Mouse (Mus musculus) urinary bladder, postnatal 25 days (tissue): ENCODE results near the gene Pax8.

Source experiments
- DNase-seq: peaks from one replicate; pipeline ENCODE4 v3.0.0; 2022; ENCODE audit warnings: low spot score

Gene Pax8

DNA sequence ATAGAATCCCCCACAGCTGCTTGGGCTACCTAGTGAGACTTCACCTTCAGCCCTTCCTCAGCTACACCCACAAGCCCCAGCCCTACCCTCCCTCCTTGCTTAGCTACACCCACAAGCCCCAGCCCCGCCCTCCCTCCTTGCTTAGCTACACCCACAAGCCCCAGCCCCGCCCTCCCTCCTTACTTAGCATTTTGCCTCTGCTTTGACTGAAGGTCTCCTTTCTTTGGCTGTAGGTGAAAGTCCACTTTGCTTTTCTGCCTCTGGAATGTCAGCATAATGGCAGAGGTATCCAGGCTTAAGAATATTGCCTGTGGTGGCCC, 14.6 kb downstream of the Pax8 start:
- DNase-seq: no peak

DNA sequence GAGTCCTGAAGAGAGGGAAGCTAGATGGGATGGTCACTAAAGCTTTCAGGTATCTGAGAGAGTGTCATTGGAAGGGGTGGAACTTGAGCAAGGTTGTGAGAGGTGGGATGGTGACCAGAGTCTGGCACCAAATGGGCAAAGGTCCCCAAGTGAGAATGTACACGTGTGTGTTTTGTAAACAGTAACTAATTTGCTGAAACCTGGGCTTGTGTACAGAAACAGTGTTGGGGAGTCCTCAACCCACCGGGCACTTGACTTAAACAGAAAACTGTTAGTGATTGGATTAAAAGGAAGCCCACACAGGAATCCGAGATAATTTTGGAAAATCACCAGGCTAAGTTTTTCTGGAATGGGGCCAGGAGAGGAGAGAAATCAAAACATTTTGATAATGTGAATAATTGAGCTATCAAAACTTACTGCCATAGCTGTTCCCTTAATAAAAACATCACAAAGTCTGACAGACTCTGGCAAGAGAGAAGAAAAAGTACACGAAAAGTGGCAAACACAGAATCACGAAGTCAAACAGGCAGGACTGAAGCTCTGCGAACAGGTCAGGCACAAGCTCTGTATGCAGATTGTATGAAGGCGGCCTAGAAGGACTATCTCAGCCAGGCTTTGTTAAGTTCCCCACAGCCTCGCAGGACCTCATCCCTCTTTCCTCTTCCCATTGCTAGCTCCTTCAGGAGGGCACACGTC, 15.1 kb downstream of the Pax8 start:
- DNase-seq: no peak

DNA sequence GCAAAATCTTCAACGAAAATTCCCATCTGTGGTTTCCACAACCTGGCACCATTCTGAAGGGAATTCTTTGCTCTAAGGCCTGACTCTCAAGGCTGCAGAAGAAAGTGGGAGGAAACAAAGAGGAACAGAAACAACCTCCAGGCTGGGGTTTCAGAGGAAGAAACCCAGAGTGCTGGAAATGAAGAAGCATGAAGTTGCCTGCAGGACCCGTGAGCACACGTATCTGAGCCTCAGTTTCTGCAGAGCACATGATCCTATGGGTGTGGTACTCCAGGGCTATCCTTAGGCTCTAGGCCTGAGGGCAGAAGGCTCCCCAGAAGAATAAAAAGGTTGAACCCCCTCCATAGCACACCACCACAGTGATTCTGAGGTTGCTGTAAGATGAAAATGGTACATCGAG, 18.6 kb downstream of the Pax8 start:
- DNase-seq: no peak

DNA sequence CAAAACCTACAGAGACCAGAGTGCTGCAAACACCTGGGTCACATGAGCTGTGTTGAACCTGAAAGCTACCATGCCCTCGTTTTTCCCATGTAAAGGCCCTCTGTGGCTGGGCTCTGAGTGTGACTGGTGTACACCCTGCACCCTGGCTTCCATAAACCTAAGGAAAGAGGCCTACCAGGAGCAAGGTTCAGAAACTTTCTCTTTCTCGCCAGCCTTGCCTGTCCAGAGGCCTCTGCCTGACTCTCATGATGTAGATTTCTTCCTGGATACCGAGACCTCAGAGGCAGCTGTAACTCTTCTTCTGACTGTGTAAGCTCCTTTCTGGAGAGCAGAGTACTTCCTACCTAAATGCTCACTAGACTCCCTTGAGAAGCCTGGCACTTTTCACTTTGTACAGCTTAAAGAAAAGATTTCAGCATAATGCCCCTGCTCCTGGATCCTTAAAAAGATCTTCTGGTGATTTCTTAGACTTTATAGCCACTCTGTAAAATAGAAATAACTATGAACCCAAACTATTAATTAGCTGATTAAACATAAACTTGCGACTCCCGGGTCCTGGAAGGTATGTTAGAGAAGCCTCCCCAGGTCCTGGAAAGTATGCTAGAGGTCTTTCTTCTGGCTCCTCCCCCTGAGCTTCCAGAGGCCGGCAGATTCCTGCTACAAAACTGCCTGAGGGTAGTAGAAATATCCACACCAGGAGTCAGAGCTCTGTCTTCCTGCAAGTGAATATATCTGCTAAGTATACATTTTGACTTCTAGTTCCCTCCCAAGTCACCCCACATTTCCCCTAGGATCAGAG, 20.1 kb downstream of the Pax8 start:
- DNase-seq: no peak

DNA sequence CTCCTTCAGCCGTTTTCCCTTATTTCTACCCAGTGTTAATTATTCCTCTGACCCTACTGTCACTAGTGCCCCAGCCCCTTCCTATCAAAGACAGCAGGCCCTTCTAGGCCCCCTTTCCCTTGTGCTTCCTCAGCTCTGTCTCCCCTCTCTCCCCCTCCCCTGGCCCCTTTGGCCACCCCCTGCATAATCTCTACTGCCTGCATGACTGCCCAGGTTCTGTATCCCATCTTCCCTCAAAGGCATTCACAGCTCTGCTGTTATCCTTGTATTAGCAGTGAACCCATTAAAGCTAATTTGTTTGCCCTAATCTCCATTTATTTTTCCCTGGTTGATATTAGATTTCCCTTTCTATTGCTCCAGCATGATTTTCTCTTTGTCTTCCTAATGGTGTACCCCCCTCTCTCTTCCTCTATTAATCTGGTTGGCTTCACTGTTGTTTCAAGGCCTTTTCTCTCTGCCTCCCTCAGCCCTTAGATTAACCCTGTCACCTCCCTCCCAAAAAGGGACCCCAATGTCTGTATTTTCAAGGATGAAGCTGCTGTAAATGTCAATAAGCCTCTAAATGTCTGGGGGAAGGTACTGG, 20.9 kb downstream of the Pax8 start:
- DNase-seq: no peak

DNA sequence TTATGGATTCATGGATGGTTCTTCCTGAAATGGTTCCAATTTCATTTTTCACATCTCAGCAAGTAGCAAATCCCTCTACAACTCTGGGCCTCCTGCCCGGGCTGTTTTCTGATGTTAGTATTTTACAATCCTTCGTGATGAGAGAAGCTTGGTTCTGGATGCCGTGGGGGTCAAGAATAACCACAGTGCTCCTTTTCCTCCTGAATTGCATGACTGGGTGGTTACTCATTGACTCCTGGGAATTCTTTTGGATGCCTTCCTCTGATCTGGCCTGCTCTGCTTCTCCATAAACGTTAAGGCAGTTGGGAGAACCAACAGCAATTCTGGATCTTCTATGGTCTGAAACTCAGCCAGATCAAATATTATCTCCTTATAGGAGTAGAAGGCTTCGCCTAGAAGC, 22.2 kb downstream of the Pax8 start:
- DNase-seq: no peak

DNA sequence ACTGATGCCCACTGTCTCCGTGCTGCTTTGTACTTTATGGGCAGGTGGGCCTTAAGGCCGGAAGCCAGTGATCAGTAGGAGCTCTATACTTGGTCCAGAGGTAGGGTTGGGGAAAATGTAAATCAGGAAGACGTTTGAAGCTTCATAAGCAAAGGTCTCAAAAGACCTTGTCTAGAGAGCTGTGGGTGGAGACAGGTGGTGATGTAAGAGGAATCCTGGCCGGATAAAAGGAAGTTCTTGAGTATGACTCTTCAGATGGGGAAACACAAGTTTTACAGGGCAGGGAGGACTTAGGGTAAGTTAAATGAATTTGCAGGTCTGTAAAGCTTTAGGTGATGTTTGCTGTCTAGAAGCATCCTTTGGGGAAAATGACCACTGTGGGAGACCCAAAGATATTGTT, 26.3 kb downstream of the Pax8 start:
- DNase-seq: no peak

DNA sequence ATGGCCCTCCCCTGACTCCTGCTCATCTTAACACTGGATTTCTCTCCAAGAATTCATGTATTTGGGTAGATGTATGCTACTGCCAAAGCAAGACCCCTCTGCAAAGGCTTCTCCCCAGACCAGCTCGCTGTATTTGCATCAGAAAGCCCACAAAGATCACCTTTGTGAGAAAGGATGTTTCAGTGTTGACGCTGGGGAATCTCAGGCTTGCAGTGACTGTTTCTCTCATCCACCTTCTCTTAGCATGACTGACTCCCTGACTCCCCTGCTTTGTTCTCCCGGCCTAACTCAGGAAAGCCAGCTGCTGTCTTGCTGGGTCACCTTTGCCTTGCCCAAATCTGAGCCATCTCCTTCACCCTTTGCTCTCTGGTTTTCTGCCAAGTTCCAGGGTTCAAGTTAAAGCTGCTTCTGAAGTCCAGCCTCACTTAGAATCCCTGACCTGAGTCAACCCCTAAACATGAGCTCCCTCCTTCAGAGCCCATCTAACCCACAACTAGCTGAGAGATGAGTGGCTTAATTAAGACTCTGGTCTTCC, 32.1 kb downstream of the Pax8 start:
- DNase-seq: no peak

DNA sequence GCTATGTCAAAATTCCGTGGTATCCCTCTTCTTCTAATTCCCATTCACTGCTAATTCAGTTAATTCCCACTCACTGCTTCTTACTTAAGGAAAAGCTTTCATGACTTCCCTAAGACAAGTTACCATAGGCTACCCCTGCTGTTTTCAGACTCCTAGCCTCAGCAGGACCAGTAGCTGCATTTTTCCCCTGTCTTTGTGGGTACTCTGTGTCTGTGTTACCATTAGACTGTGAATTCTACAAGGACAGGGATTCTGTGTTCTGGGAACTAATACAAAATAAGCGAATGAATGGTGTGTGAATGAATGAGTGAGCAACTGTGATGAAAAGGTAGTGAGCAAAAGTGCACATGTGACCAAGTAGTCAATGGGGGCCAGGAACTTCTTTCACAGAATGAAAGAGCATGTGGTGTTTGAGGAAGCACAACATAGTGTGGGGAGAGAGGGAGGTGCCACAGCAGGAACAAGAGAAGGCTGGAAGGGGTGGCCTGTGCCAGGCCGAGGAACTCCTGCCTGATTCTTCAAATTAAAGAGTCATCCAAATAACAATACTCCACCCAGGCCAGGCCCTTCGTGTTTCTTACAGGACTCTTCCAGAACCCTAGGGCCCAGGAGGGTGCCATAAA, 33.0 kb downstream of the Pax8 start:
- DNase-seq: no peak

DNA sequence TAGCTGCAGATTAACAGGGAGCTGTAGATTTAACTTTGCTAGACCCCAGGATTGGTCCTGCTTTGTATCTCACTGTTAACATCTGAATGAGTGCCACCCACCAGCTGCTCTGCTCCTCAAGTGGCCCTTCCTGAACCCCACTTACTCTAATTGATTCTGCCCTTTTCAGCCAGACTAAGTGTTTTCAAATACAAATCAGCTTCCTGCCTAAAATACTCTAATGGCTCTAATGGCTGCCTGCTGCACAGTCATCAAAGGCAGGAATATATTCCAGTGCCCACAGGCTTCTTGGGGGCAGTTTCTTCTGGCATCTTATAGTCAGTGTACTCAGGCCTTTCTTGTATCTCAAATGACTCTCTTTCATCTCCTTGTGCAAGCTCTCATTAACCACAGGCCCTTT, 33.5 kb downstream of the Pax8 start:
- DNase-seq: no peak

DNA sequence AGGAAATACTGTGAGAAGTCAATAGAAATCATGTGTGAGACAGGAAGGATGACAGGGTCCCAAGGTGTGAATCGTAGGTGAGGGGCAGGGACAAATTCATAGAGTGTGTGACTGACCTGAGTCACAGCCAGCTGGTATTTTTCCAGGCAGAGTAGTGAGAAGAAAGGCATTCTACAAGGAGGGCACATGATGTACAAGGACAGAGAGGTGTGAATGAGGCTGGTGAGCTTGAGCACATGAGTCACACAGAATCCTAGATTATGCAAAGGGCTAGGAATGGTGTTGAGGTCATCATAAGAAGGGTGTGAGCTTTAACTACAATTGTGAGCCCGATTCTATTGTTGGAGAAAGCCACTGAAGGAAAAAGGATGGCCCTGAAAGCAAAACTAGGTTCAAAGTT, 35.3 kb downstream of the Pax8 start:
- DNase-seq: no peak

DNA sequence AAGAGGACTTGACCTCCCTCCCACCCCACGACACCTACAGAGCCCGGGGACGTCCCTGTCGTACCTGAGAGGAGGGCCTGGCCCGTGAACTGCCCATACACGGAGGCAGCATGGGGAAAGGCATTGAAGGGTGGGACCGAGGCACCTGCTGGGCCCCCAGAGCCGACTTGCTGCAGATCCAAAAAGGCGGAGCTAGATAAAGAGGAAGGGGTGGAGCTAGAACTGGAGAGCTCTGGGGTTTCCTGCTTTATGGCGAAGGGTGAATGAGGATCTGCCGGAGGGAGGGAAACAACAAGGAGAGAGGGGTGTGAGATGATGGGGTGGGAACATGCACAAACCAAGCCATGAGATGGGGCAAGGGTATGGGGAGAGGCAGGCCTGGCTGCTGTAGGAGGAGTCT, 39.7 kb downstream of the Pax8 start:
- no peak for DNase-seq

DNA sequence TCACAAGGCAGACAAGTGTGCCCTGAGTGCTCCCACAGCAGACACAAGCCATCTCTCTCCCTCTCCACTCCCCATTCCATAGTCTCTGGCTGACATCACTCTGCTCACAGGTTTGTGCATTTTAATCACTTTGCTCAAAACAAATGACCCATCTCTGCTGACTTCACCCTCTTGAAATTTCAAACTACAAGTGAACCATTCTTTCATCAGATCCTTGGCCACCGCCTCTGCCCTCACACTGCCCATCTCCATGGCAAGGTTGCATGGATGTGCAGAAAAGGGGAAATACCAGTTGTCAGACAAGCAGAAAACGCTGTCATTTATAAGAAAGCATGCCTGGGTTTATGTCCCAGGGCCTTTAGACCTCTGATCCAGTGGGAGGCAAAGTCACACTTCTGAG, 40.7 kb downstream of the Pax8 start:
- no peak for DNase-seq

DNA sequence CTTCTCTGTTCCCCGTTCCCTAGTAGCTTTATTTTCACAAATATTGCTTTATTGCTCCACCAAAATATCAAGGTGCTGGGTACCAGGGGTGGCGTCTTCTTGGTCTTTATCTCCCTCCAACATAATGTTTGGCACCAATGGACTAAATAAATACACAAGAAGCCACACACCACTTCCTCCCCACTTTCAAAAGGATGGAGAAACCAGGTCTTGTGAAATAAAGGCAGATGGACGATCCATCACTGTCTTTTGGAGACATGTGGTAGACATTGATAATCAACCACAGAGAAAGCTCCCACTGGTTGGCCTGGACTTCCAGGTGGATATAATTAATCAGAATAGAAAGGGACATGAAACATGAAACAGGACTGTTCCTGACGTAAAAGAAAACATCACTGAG, 45.6 kb downstream of the Pax8 start:
- no peak for DNase-seq

DNA sequence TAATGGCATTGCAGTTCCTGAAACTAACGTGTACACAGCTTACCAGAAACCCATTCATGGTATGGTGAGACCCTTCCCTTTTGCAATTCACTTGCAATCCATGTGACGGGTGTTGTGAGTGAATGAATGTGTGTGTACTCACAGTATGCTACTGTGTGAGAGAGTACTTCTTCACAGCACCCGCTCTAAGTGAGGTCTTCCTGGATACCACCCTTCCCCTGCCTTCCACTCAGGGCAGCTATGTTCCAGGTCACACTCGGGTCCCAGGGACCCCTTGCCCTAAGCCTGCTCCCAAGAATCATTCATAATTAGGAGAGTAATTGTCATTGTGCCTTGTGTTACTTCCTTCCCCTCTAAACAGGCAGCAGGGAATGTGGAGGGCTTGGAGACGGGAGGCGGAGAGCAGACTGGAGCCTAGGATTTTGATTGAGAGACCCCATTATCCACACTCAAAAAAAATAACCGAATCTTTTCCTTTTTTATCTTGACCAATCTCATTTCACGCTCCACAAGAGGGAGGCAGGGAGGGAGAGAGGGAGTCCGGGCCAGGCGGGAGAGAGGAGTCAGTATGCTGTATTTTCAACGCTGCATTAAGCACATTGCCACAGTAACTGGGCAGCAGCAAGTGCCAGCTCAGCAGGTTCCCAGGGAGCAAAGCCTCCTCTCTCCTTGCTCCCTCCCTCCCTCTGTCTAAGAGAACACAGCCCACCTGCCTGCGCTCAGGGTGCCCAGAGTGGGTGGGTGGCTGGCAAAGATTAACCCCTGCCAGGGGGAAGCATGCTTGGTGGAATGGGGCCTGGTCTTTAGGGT, 47.3 kb downstream of the Pax8 start:
- DNase-seq: no peak

DNA sequence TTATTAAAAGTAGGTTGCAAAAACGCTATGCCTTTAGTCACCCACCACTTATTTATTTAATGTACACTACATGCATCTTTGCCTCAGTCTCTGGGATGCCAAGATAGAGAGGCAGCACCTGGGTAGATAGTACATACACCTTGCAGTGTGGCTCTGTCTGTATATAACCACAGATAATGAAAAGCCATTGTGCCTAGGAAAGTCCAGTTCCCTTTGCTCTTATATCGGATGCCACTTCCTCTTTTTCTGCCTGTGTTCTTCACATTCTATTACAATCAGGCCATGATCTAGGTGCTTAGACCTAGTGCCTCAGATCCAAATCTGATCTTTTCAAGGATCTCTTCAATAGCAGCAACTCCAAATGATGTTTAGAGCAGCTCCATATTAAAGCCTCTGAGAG, 49.8 kb downstream of the Pax8 start:
- no peak for DNase-seq

DNA sequence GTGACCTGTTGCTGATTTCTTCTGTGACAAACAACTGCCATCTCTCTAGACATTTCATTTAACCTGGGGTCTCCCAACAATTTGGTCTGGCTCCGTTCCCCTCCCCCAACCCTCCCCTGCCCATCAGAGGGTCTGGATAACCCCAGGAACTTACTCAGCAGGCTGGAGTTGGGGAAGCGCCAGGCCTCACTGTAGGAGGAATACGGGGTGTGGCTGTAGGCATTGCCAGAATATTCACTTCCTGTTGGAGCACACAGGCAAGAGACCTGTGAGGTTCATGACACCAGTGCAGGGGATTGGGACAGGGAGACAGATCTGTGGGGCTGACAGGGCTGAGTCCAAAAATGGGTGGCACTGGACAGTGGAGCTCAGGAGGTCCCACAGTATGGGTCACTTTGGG, 52.6 kb downstream of the Pax8 start:
- no peak for DNase-seq

DNA sequence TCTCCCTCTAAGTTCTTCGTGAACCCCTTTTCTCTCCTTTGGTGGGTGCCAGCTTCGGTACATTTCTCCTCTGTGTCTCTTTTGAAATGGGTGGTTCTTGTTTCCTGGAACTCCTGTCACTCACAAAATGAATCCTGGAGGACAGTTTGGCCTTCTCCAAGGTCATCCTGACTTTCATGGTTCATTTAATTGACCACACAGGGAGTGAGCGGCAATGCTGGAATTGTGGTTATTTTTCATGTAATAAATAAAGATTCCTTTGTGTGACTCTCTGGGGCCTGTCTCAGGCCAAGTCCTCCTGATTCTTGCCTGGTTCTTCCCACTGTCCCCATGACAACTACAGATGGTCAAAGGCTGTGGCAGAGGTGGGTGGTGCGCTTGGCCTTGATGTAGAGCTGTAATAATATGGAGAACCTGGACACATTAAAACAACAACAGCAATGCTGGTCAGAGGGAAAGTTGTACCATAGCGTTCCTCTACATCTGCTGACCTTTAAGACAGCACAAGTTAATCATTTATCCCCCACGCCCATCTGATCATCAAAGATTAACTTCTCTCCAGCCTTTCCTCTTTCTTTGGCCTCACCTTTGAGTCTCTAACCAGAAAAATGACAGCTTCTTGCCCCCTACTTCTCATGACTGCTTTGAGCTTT, 54.1 kb downstream of the Pax8 start:
- DNase-seq: no peak

DNA sequence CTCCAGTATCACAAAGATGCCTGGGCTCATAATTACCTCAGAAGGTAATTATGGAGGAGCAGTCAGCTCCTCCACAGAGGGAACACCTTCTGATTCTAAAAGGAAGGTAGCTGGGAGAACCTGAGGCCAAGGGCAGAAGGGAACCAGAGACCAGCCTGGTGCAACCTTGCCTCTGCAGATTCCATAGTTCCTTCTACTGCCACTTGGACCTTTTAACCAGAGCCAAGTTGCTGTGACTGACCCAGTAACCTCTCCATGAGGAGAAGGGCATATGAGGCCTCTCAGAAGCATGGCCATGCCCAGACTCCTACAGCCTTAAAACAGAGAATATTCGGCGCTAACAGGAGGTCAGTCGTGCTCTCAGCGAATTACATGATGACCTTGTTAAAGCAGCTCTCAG, 57.8 kb downstream of the Pax8 start:
- no peak for DNase-seq

DNA sequence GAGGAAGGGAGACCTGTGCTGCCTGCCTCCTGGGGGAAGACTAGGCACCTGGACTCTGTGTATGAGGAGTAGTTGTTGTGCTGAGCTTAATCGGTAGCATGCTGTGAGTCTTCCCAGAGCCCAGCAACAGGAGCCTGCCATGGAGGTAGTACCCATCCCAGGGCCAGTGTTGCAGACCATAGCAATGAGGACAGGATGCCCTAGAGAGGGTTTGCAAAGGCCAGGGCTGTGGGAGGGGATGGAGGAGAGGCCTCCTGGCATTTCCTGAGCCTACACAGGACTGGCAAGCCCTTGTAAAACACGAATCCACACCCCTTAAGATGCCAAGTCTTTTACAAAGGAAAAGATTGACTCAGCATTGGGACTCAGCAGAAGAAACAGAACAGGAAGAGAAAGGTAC, 58.3 kb downstream of the Pax8 start:
- no peak for DNase-seq

DNA sequence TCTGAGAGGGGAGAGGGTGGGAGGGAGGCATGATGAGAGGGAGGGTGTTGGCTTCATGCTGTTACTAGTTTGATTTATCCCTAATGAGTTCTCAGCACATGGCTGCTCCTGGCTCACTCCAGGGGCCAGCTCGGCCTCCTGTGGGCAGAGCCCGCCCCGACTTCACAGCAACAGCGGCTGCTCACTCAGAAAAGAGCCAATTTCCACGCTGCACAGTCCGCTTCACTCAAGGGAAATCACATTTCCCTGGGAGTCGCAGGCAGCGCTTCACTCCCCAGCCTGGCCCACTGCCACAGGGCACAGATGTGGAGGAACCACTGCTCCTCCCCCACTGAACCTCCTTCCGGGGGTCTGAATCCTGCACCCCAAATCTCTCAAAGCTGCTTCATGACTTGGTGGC, 58.7 kb downstream of the Pax8 start:
- no peak for DNase-seq

DNA sequence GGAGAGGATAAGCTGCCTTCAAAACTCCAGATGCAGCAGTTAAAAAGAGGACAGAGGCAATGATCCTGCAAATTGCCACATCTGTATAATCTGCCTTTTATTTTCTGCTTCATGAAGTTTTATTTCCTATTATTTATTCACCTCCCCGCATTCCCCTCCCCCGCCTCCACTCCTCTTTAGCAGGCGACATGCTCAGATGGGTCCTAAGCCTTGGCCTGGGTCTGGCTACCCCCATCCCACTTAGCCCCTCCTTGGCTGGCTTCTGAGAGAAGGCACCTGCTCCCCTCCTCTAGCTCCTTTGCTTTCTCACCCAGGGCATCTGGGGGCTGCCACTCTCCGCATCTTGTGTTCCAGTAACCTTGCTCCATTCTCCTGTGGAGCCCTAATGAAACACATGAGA, 61.7 kb downstream of the Pax8 start:
- no peak for DNase-seq
